In the genomic region with DNA sequence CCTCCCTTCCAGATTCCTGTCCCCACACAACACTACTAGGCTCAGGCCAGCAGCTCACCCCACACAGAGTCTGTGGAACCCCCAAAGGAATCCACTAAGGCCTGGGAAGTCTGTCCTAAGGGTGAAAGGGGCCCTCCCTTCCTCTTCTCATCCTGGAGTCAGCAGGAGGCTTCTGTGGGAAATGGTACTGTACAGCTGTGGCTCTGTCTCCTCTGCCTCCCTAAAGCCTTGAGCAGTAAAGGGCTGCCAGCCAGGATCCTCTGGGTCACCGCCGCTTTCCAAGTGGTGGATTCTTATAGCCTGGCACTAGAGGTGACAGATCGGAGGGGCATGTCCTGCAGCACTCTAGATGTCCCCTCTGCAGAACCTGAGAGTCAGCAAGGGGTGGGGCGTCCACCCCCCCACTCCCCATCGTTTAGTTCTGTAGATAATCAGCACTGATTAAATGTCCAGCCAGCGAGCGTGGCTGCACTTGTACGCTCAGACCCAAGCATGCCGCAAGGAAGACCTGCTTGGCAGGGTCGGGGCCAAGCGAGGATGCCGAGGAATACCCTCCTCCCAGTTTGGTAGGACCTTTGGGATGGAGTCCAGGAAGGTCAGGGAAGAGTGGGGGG, we compare ENCODE assay signal across 18 mouse cellular contexts. TPM values are rescaled to one million over a fixed set of nuclear protein-coding genes. Genes with fewer than 3 reads are reported as not detected.
DNase-seq lines count a peak whose midpoint lies in the region; TF ChIP-seq lines count a peak whose summit lies in the region.
"Had no signal": no experiment of that assay in that cellular context is flagged by ENCODE, and none has a peak within 500 bp of the region (broad histone marks: within the 10 kb centered on the region; RNA-seq: fewer than 3 reads in every experiment).

No protein-coding gene starts in this region.

- no peaks in the 10 kb centered on the region for H3K9me3 ChIP-seq in E14TG2a.4 (ENCODE audit: low read length)
- H3K9me3 ChIP-seq in heart, embryonic 10.5 days, result no peaks in the 10 kb centered on the region
- H3K9me3 ChIP-seq: embryonic facial prominence, embryonic 13.5 days; hindbrain, embryonic 15.5 days; midbrain, embryonic 15.5 days had no signal

- H3K4me1 ChIP-seq in E14TG2a.4 (replicated peaks; ENCODE audit: low read depth, low read length), result peaks cover 69% of the 10 kb centered on the region
- peaks cover 76% of the 10 kb centered on the region for H3K4me1 ChIP-seq in heart, embryonic 10.5 days
- H3K4me1 ChIP-seq: midbrain, embryonic 15.5 days had no signal

- peak overlapping the region; percentile 67 for H3K27ac ChIP-seq in gastrocnemius, adult 2 months
- peak overlapping the region; percentile 30 for H3K27ac ChIP-seq in heart, embryonic 10.5 days
- H3K27ac ChIP-seq: embryonic facial prominence, embryonic 13.5 days; hindbrain, embryonic 15.5 days; kidney, postnatal 0 days; liver, embryonic 14.5 days; midbrain, embryonic 15.5 days had no signal

- no peaks in the 10 kb centered on the region for H3K36me3 ChIP-seq in E14TG2a.4 (ENCODE audit: insufficient read depth, low read length)
- peaks cover 65% of the 10 kb centered on the region for H3K36me3 ChIP-seq in heart, embryonic 10.5 days

- peaks cover 21% of the 10 kb centered on the region for H3K27me3 ChIP-seq in E14TG2a.4 (ENCODE audit: insufficient read depth, low read length)
- H3K27me3 ChIP-seq in heart, embryonic 10.5 days (ENCODE audit: insufficient read depth, poor library complexity, severe bottlenecking), result no peaks in the 10 kb centered on the region
- H3K27me3 ChIP-seq: embryonic facial prominence, embryonic 13.5 days; hindbrain, embryonic 15.5 days; midbrain, embryonic 15.5 days had no signal

- peak overlapping the region; percentile 24 for H3K4me3 ChIP-seq in gastrocnemius, adult 2 months
- H3K4me3 ChIP-seq in E14TG2a.4 (replicated peaks; ENCODE audit: low read length), result peak overlapping the region; percentile 50
- H3K4me3 ChIP-seq in heart, embryonic 10.5 days, result no peak overlapping the region
- H3K4me3 ChIP-seq: embryonic facial prominence, embryonic 13.5 days; hindbrain, embryonic 15.5 days; midbrain, embryonic 15.5 days had no signal

- 54% methylated on average over 12 of the region's 12 CpGs for WGBS in heart, embryonic 10.5 days

- DNase-seq in gastrocnemius, adult 2 months, result peak; percentile 57
- DNase-seq in gastrocnemius, postnatal 4 days (ENCODE audit: low spot score in 2 of 2), result no peak
- DNase-seq in heart, embryonic 10.5 days (ENCODE audit: low spot score), result no peak
- peak; percentile 60 to 65 for DNase-seq in heart, postnatal 10 days
- DNase-seq in left cerebral cortex, postnatal 14 days (ENCODE audit: low spot score in 2 of 2), result no peak
- DNase-seq in cerebellum, adult 9-11 months, result no peak
- no peak for DNase-seq in kidney, adult 8-10 months
- DNase-seq: cerebellum, adult 2 months; gastrocnemius, postnatal 36 days; right cerebral cortex, adult 18-20 months; spleen, adult 18-20 months had no signal

- intact Hi-C loops in gastrocnemius, adult 2 months (cut with DNase I), result no loop called here
- intact Hi-C loops in heart, postnatal 10 days (cut with DNase I), result no loop called here
- intact Hi-C loops in left cerebral cortex, postnatal 14 days (cut with DNase I), result no loop called here

- no peak for TF ChIP-seq CTCF in gastrocnemius, adult 2 months (IDR thresholded peaks at IDR 0.05)
- no peak for TF ChIP-seq CTCF in E14TG2a.4 (conservative IDR thresholded peaks at IDR 0.05; ENCODE audit: low read length)

RNA-seq across cellular contexts. Expression of a gene that starts 21.4 kb away (rescaled TPM):
- total RNA-seq in gastrocnemius, adult 2 months (2021), result 10 to 100 TPM; 13.8 to 17.0 TPM
- total RNA-seq in gastrocnemius, postnatal 4 days (2021), result 10 to 100 TPM; 51.0 to 54.5 TPM
- 30.9 and 50.2 TPM in 2 replicates for polyA plus RNA-seq in heart, embryonic 10.5 days (2016; fragmentation: Nextera tagmentation; extraction: Ambion mirVana)
- total RNA-seq in heart, postnatal 10 days (2021), result 100 to 1,000 TPM; 113 to 155 TPM
- total RNA-seq in left cerebral cortex, postnatal 14 days (2021), result 10 to 100 TPM; 23.7 to 27.4 TPM
- total RNA-seq: megakaryocyte, adult 5-6 weeks had no signal

RNA-seq across cellular contexts. Expression of a gene that starts 41.4 kb away (rescaled TPM):
- total RNA-seq in gastrocnemius, adult 2 months (2021), result 1 to 10 TPM; 5.8 to 7.1 TPM
- total RNA-seq in gastrocnemius, postnatal 4 days (2021), result 10 to 100 TPM; 17.9 to 22.2 TPM
- 31.5 and 33.0 TPM in 2 replicates for polyA plus RNA-seq in heart, embryonic 10.5 days (2016; fragmentation: Nextera tagmentation; extraction: Ambion mirVana)
- total RNA-seq in heart, postnatal 10 days (2021), result 10 to 100 TPM; 17.2 to 23.9 TPM
- 10 to 100 TPM; 14.4 to 19.3 TPM for total RNA-seq in left cerebral cortex, postnatal 14 days (2021)

RNA-seq across cellular contexts. Expression of a gene that starts 41.7 kb away (rescaled TPM):
- total RNA-seq in gastrocnemius, adult 2 months (2021), result 1 to 10 TPM; 3.3 to 4.4 TPM
- total RNA-seq in gastrocnemius, postnatal 4 days (2021), result 10 to 100 TPM; 11.8 to 12.6 TPM
- 7.5 TPM in 2 replicates for polyA plus RNA-seq in heart, embryonic 10.5 days (2016; fragmentation: Nextera tagmentation; extraction: Ambion mirVana)
- total RNA-seq in heart, postnatal 10 days (2021), result 10 to 100 TPM; 12.2 to 13.9 TPM
- total RNA-seq in left cerebral cortex, postnatal 14 days (2021), result 10 to 100 TPM; 16.1 to 16.3 TPM

Comparison
In these comparisons a context has a peak if more than half of its experiments do, and no peak if none do; other contexts are left out.
1. DNase-seq: peak in gastrocnemius, adult 2 months (single experiment) and heart, postnatal 10 days (2 of 2); none in gastrocnemius, postnatal 4 days (0 of 2), heart, embryonic 10.5 days (single experiment), left cerebral cortex, postnatal 14 days (0 of 2), cerebellum, adult 9-11 months (single experiment) and kidney, adult 8-10 months (0 of 2).